Mouse (Mus musculus) layer of hippocampus, adult 8-10 months (tissue): ENCODE measurements around the gene Kctd5. TPM values are rescaled to one million over a fixed set of nuclear protein-coding genes. Genes with fewer than 3 reads are reported as not detected.

ENCODE experiments used
- DNase-seq, 2 experiments: peaks; one replicate each; pipeline ENCODE4 v3.0.0; 2022; ENCODE audit warnings: low spot score in 2 of 2
- total RNA-seq, 4 experiments: library from RNA; stranded (reverse); gene quantifications; 2 replicates each; pipeline ENCODE4 v1.2.4; 2022

Kctd5 gene
- total RNA-seq, 4 experiments from 2014 or later = 24.5 to 28.2 (median 24.8) TPM

- no peak for DNase-seq
Measured at GRCm38 (mm10) chr17:24037844-24038243, 35.4 kb downstream of the Kctd5 start, which contains the start of gene Prss27. Gene Prss27 (plus strand): TSS chr17:24038144.

GRCm38 (mm10) chr17:24037360-24037759, 35.9 kb downstream of the Kctd5 start:
- DNase-seq = no peak

GRCm38 (mm10) chr17:24036954-24037353, 36.3 kb downstream of the Kctd5 start:
- DNase-seq = no peak

GRCm38 (mm10) chr17:24035087-24035486, 38.2 kb downstream of the Kctd5 start:
- no peak for DNase-seq

- no peak for DNase-seq
Measured at GRCm38 (mm10) chr17:24030551-24030950, 42.7 kb downstream of the Kctd5 start.

GRCm38 (mm10) chr17:24029477-24029876, 43.8 kb downstream of the Kctd5 start:
- DNase-seq = no peak

- no peak for DNase-seq
Measured at GRCm38 (mm10) chr17:24021375-24022199, 51.7 kb downstream of the Kctd5 start.

GRCm38 (mm10) chr17:24020696-24021095, 52.6 kb downstream of the Kctd5 start:
- DNase-seq = no peak

- no peak for DNase-seq
Measured at GRCm38 (mm10) chr17:24015727-24016126, 57.6 kb downstream of the Kctd5 start.

GRCm38 (mm10) chr17:24014433-24014965, 58.8 kb downstream of the Kctd5 start:
- DNase-seq = no peak

GRCm38 (mm10) chr17:24012921-24013320, 60.4 kb downstream of the Kctd5 start:
- DNase-seq = no peak

- DNase-seq = no peak
Measured at GRCm38 (mm10) chr17:24009617-24010016, 63.7 kb downstream of the Kctd5 start.

GRCm38 (mm10) chr17:24008105-24008504, 65.2 kb downstream of the Kctd5 start:
- DNase-seq = no peak

GRCm38 (mm10) chr17:24007391-24007790, 65.9 kb downstream of the Kctd5 start:
- no peak for DNase-seq

GRCm38 (mm10) chr17:24006930-24007329, 66.4 kb downstream of the Kctd5 start:
- DNase-seq = no peak

- no peak for DNase-seq
Measured at GRCm38 (mm10) chr17:24005049-24005448, 68.2 kb downstream of the Kctd5 start.

GRCm38 (mm10) chr17:24004071-24004665, 69.1 kb downstream of the Kctd5 start:
- no peak for DNase-seq

GRCm38 (mm10) chr17:24000404-24000803, 72.9 kb downstream of the Kctd5 start:
- DNase-seq = peak; percentile 73 to 80

- DNase-seq = no peak
Measured at GRCm38 (mm10) chr17:23998383-23998782, 74.9 kb downstream of the Kctd5 start.

GRCm38 (mm10) chr17:23997901-23998300, 75.4 kb downstream of the Kctd5 start, which contains the start of gene Prss22:
Gene Prss22 (minus strand): TSS chr17:23998100.
- DNase-seq = no peak
